In the genomic region with DNA sequence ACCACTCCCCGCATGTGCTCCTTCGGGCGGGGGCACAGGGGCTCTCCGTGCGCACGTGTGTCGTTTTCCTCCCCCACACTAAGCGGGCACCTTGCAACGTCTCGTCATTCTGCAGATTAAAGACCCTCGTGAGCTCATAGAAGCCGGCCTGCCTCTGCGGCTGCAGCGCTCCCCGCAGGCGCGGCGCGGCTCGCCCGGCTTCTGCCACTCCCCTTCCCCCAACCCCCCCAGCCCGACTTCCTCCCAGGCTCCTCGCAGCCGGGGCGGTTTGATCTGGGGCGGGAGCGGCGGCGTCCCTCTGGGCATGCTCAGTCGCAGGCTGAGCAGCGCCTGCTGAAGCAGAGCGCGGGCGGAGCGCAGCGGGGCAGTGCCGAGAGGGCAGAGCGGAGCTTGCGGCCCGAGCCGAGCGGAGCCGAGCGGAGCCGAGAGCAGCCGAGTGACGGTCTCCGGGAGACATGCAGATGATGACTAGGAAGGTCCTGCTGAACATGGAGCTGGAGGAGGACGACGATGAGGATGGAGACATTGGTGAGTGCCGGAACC, we compare ENCODE assay signal across 8 mouse cellular contexts. TPM values are rescaled to one million over a fixed set of nuclear protein-coding genes. Genes with fewer than 3 reads are reported as not detected.
DNase-seq lines count a peak whose midpoint lies in the region; ATAC-seq and TF ChIP-seq lines count a peak whose summit lies in the region.

A gene (plus strand): TSS at position 315 of the 543 bp plus-strand sequence.

- peak within 1 kb of the TSS; percentile 93 for H3K9ac ChIP-seq in ES-Bruce4 (ENCODE audit: low read depth, poor library complexity, severe bottlenecking)
- peak within 1 kb of the TSS; percentile 92 for H3K9ac ChIP-seq in forebrain, embryonic 14.5 days (ENCODE audit: low read length)
- H3K9ac ChIP-seq in neural tube, embryonic 15.5 days (replicated peaks): peak within 1 kb of the TSS; percentile 99

- intact Hi-C loops in heart, postnatal 14 days (cut with DNase I): loop anchor here (1.0 to 10.0 kb wide), 4 partner anchors 11 to 494 kb away; a partner anchor contains a TSS

- peak within 1 kb of the TSS; percentile 74 for H3K4me2 ChIP-seq in forebrain, embryonic 14.5 days (ENCODE audit: low read length)
- peak within 1 kb of the TSS; percentile 68 for H3K4me2 ChIP-seq in neural tube, embryonic 15.5 days

- H3K9me3 ChIP-seq in ES-Bruce4 (replicated peaks; ENCODE audit: control insufficient read depth, insufficient read depth, low read length, poor library complexity, severe bottlenecking): no peaks in the 10 kb centered on the region
- no peaks in the 10 kb centered on the region for H3K9me3 ChIP-seq in forebrain, embryonic 14.5 days (replicated peaks; ENCODE audit: control insufficient read depth, low read length)
- no peaks in the 10 kb centered on the region for H3K9me3 ChIP-seq in neural tube, embryonic 15.5 days (replicated peaks)

- H3K4me3 ChIP-seq in ES-Bruce4 (ENCODE audit: low read depth, low read length): peak within 1 kb of the TSS; percentile 97
- H3K4me3 ChIP-seq in forebrain, embryonic 14.5 days (ENCODE audit: low read depth, low read length): peak within 1 kb of the TSS; percentile 80
- peak within 1 kb of the TSS; percentile 72 for H3K4me3 ChIP-seq in neural tube, embryonic 15.5 days (replicated peaks)

- H3K36me3 ChIP-seq in ES-Bruce4 (ENCODE audit: control insufficient read depth, insufficient read depth, low read length, poor library complexity, severe bottlenecking): no peaks in the 10 kb centered on the region
- H3K36me3 ChIP-seq in forebrain, embryonic 14.5 days (ENCODE audit: control insufficient read depth, insufficient read depth, low read length): no peaks in the 10 kb centered on the region
- H3K36me3 ChIP-seq in neural tube, embryonic 15.5 days: no peaks in the 10 kb centered on the region

- H3K27me3 ChIP-seq in ES-Bruce4 (ENCODE audit: control insufficient read depth, insufficient read depth, low read length, poor library complexity, severe bottlenecking): no peaks in the 10 kb centered on the region
- H3K27me3 ChIP-seq in forebrain, embryonic 14.5 days (replicated peaks; ENCODE audit: control insufficient read depth, insufficient read depth, low read length): no peaks in the 10 kb centered on the region
- H3K27me3 ChIP-seq in neural tube, embryonic 15.5 days (replicated peaks): no peaks in the 10 kb centered on the region

- peak; percentile 97 for ATAC-seq in forebrain, embryonic 14.5 days
- ATAC-seq in neural tube, embryonic 15.5 days (ENCODE audit: low FRiP score): peak; percentile 97

- peak within 1 kb of the TSS; percentile 23 for H3K27ac ChIP-seq in ES-Bruce4 (ENCODE audit: insufficient read depth, low read length)
- peak within 1 kb of the TSS; percentile 72 for H3K27ac ChIP-seq in forebrain, embryonic 14.5 days (ENCODE audit: low read depth, low read length)
- H3K27ac ChIP-seq in neural tube, embryonic 15.5 days (replicated peaks): peak within 1 kb of the TSS; percentile 87

- under 1% methylated on average over 51 of the region's 51 CpGs for WGBS in forebrain, embryonic 14.5 days
- under 1% methylated on average over 51 of the region's 51 CpGs for WGBS in neural tube, embryonic 15.5 days

- DNase-seq in cerebellum, adult 11 months: peak; percentile 88
- peak; percentile 97 for DNase-seq in forebrain, embryonic 14.5 days (ENCODE audit: low spot score)
- DNase-seq in heart, postnatal 14 days: peak; percentile 93 to 95
- DNase-seq in layer of hippocampus, adult 11-12 months (ENCODE audit: low spot score): peak; percentile 92
- DNase-seq in lung, adult 18-20 months: peak; percentile 95
- DNase-seq in testis, postnatal 14 days (ENCODE audit: low spot score): peak; percentile 88

- peaks cover 2% of the 10 kb centered on the region for H3K4me1 ChIP-seq in ES-Bruce4 (ENCODE audit: control insufficient read depth, insufficient read depth, low read length)
- H3K4me1 ChIP-seq in forebrain, embryonic 14.5 days (ENCODE audit: control insufficient read depth, insufficient read depth, low read length): peaks cover 14% of the 10 kb centered on the region; the same call in 1 of the 2 replicates
- peaks cover 51% of the 10 kb centered on the region for H3K4me1 ChIP-seq in neural tube, embryonic 15.5 days

- TF ChIP-seq CTCF in ES-Bruce4 (IDR thresholded peaks at IDR 0.05; ENCODE audit: low read depth, low read length): no peak

- peak; percentile 60 for TF ChIP-seq POLR2A in ES-Bruce4 (IDR thresholded peaks at IDR 0.05; ENCODE audit: insufficient read depth, low read length)

- no peak for TF ChIP-seq EP300 in ES-Bruce4 (IDR thresholded peaks at IDR 0.05; ENCODE audit: insufficient read depth, low read depth, low read length)

RNA-seq across cellular contexts. Expression of the gene that starts here (rescaled TPM):
- polyA plus RNA-seq in ES-Bruce4 (2011; ENCODE audit: insufficient read depth, insufficient read length, low read depth, missing spikeins): 36.9 and 42.5 TPM in 2 replicates
- polyA plus RNA-seq in forebrain, embryonic 14.5 days (2014; fragmentation: Nextera tagmentation; extraction: Ambion mirVana): 14.6 and 20.1 TPM in 2 replicates
- 10 to 100 TPM; 38.9 to 39.7 TPM for total RNA-seq in heart, postnatal 14 days (2021)
- polyA plus RNA-seq in neural tube, embryonic 15.5 days (2015; fragmentation: Nextera tagmentation; extraction: Ambion mirVana): 27.0 and 32.5 TPM in 2 replicates

Comparison
In these comparisons a context has a peak if more than half of its experiments do, and no peak if none do; other contexts are left out.
1. Peak in every context shown above with its lines: DNase-seq, ATAC-seq, H3K4me3 ChIP-seq and H3K27ac ChIP-seq.
2. H3K27ac ChIP-seq: peak in every context shown above with its lines; median percentile 87 in neural tube, embryonic 15.5 days; 72 in forebrain, embryonic 14.5 days; 23 in ES-Bruce4.